Comparison of ENCODE assay signal across 9 mouse cellular contexts in genomic region chr11:50269163-50269562, GRCm38 (mm10). TPM values are rescaled to one million over a fixed set of nuclear protein-coding genes. Genes with fewer than 3 reads are reported as not detected.
A peak's percentile ranks its signal among the peaks of the same experiment; 100 is the strongest.
DNase-seq lines count a peak whose midpoint lies in the region; TF ChIP-seq lines count a peak whose summit lies in the region.
"Had no signal": no experiment of that assay in that cellular context is flagged by ENCODE, and none has a peak within 500 bp of the region (broad histone marks: within the 10 kb centered on the region; RNA-seq: fewer than 3 reads in every experiment).

No protein-coding gene starts in this region.

- peak; percentile 43; the same call in 1 of the 2 replicates for TF ChIP-seq CTCF in cerebellum, adult 2 months (IDR thresholded peaks at IDR 0.05; ENCODE audit: borderline replicate concordance, insufficient read depth, low read depth, low read length)
- peak; percentile 69 for TF ChIP-seq CTCF in layer of hippocampus, adult 2 months (conservative IDR thresholded peaks at IDR 0.05)

- H3K4me1 ChIP-seq in cerebellum, adult 2 months (ENCODE audit: control insufficient read depth, insufficient read depth, low read length), result peaks cover 6% of the 10 kb centered on the region

- H3K27me3 ChIP-seq in cerebellum, adult 2 months (ENCODE audit: control insufficient read depth, insufficient read depth, low read length), result no peaks in the 10 kb centered on the region

- WGBS in cerebellum, adult 2 months, result 84% methylated on average over 2 of the region's 2 CpGs

- intact Hi-C loops in heart, postnatal 36 days (cut with DNase I), result no loop called here

- H3K27ac ChIP-seq in cerebellum, adult 2 months (ENCODE audit: insufficient read depth, low read length), result no peak overlapping the region
- no peak overlapping the region for H3K27ac ChIP-seq in layer of hippocampus, adult 2 months

- DNase-seq in cerebellum, adult 2 months, result no peak
- DNase-seq in cerebellum, adult 11-12 months, result no peak
- no peak for DNase-seq in layer of hippocampus, adult 2 months (ENCODE audit: low spot score in 2 of 2)
- DNase-seq in layer of hippocampus, postnatal 14 days (ENCODE audit: low spot score in 2 of 2), result no peak
- peak; percentile 57 for DNase-seq in ZHBTc4 (ENCODE audit: low read depth, low spot score)
- peak; percentile 61 for DNase-seq in naive thymus-derived CD4-positive, alpha-beta T cell, adult 2 months (ENCODE audit: low read depth)
- no peak for DNase-seq in right cerebral cortex, adult 18-20 months
- DNase-seq in heart, postnatal 36 days, result no peak
- DNase-seq: cerebellum, adult 9-11 months had no signal

- H3K4me3 ChIP-seq in cerebellum, adult 2 months (replicated peaks; ENCODE audit: insufficient read depth, low read depth, low read length), result no peak overlapping the region
- H3K4me3 ChIP-seq in layer of hippocampus, adult 2 months, result no peak overlapping the region

- no peak for TF ChIP-seq POLR2A in cerebellum, adult 2 months (IDR thresholded peaks at IDR 0.05; ENCODE audit: borderline replicate concordance, insufficient read depth, low read length)

RNA-seq across cellular contexts. Expression of gene Maml1, which starts 22.9 kb away (rescaled TPM):
- 8.6 and 9.2 TPM in 2 replicates for polyA plus RNA-seq in cerebellum, adult 2 months (2012; rRNA removed)
- 10 to 100 TPM; 10.1 to 10.8 TPM for total RNA-seq in layer of hippocampus, adult 2 months (2021)
- total RNA-seq in layer of hippocampus, postnatal 14 days (2021), result 10 to 100 TPM in 1 of 2 experiments, 1 to 10 TPM in 1; 9.6 to 10.5 TPM
- total RNA-seq in heart, postnatal 36 days (2021), result 10 to 100 TPM; 11.5 to 11.8 TPM

RNA-seq across cellular contexts. Expression of gene Ltc4s, which starts 30.7 kb away (rescaled TPM):
- 9.0 and 12.8 TPM in 2 replicates for polyA plus RNA-seq in cerebellum, adult 2 months (2012; rRNA removed)
- 1 to 10 TPM; 6.8 to 9.3 TPM for total RNA-seq in layer of hippocampus, adult 2 months (2021)
- total RNA-seq in layer of hippocampus, postnatal 14 days (2021), result 10 to 100 TPM; 13.1 to 13.8 TPM
- total RNA-seq in heart, postnatal 36 days (2021), result 1 to 10 TPM; 5.5 to 8.6 TPM

RNA-seq across cellular contexts. Expression of gene Canx, which starts 56.3 kb away (rescaled TPM):
- 215 and 264 TPM in 2 replicates for polyA plus RNA-seq in cerebellum, adult 2 months (2012; rRNA removed)
- 100 to 1,000 TPM; 365 to 415 TPM for total RNA-seq in layer of hippocampus, adult 2 months (2021)
- total RNA-seq in layer of hippocampus, postnatal 14 days (2021), result 100 to 1,000 TPM; 424 to 458 TPM
- total RNA-seq in heart, postnatal 36 days (2021), result 100 to 1,000 TPM; 301 to 316 TPM

RNA-seq across cellular contexts. Expression of gene Mgat4b, which starts 58.5 kb away (rescaled TPM):
- 65.1 and 68.9 TPM in 2 replicates for polyA plus RNA-seq in cerebellum, adult 2 months (2012; rRNA removed)
- 10 to 100 TPM; 91.2 to 93.0 TPM for total RNA-seq in layer of hippocampus, adult 2 months (2021)
- total RNA-seq in layer of hippocampus, postnatal 14 days (2021), result 100 to 1,000 TPM; 166 to 175 TPM
- total RNA-seq in heart, postnatal 36 days (2021), result 10 to 100 TPM; 84.5 to 87.8 TPM

RNA-seq across cellular contexts. Expression of gene Sqstm1, which starts 58.5 kb away (rescaled TPM):
- 377 and 381 TPM in 2 replicates for polyA plus RNA-seq in cerebellum, adult 2 months (2012; rRNA removed)
- total RNA-seq in layer of hippocampus, adult 2 months (2021), result 100 to 1,000 TPM; 444 to 465 TPM
- 100 to 1,000 TPM; 343 to 377 TPM for total RNA-seq in layer of hippocampus, postnatal 14 days (2021)
- total RNA-seq in heart, postnatal 36 days (2021), result 100 to 1,000 TPM; 379 to 464 TPM

Comparison
In these comparisons a context has a peak if more than half of its experiments do, and no peak if none do; other contexts are left out.
1. DNase-seq: peak in ZHBTc4 (single experiment) and naive thymus-derived CD4-positive, alpha-beta T cell, adult 2 months (single experiment); none in cerebellum, adult 2 months (0 of 2), cerebellum, adult 11-12 months (single experiment), layer of hippocampus, adult 2 months (0 of 2), layer of hippocampus, postnatal 14 days (0 of 2), right cerebral cortex, adult 18-20 months (single experiment) and heart, postnatal 36 days (0 of 2).